Mouse (Mus musculus): ENCODE data around the gene Dclk1. TPM values are rescaled to one million over a fixed set of nuclear protein-coding genes. Genes with fewer than 3 reads are reported as not detected.
A peak's percentile ranks its signal among the peaks of the same experiment; 100 is the strongest.

Dclk1 gene
- total and polyA plus RNA-seq, 2 experiments from 2014 or later: 213 to 214 TPM

DNA sequence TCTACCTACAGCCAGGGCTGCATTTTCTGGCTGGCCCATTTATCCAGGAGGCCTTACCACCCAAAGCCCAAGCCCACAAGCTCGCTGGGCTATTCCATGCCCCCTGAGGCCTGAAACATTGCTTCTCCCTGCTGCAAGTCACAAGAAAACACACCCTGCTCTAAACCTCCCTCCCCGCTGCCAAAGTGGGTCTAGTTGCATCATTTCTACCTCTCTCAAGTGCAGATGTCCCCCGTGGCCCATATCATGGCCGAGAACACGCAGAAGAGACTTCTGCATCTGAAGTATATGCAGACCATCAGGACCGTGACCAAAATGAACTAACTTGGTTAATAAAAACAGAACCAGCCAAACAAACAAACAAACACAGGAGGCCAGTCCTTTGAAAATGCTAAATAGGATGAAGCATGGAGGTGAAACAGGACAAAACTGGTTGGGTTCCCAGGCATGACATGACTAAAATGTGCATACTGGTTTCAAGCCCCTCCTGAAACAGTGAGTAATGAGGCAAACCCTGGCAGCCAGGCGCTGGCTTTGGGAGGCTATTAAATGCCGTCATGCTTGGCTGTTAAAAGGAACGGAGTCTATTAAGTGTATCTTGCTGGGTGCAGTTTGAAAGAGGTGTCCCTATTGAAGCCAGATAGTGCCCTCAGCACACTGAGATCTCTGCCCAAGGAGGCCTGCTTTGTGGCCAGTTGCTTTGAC lies 282.5 kb downstream of the Dclk1 start:
- DNase-seq (ENCODE audit: low spot score): peak; percentile 59
- Histone ChIP-seq H3K4me1 (ENCODE audit: insufficient read depth, low read length) (peaks cover 31% of the 10 kb centered on the region), H3K4me3 (ENCODE audit: low read length) (no peak overlapping the region), H3K9ac (replicated peaks; ENCODE audit: low read length) (no peak overlapping the region; the same call in 1 of the 2 replicates), H3K9me3 (ENCODE audit: low read length) (no peaks in the 10 kb centered on the region), H3K4me2 (ENCODE audit: low read depth, low read length) (no peak overlapping the region), H3K27me3 (ENCODE audit: insufficient read depth, low read length) (no peaks in the 10 kb centered on the region), H3K36me3 (ENCODE audit: insufficient read depth, low read length) (no peaks in the 10 kb centered on the region), H3K27ac (peak overlapping the region; percentile 85)
- peak; percentile 45 for ATAC-seq
- WGBS: 40% methylated on average over 9 of the region's 9 CpGs
- TF ChIP-seq CTCF (IDR thresholded peaks at IDR 0.05; ENCODE audit: low read depth): no peak

DNA sequence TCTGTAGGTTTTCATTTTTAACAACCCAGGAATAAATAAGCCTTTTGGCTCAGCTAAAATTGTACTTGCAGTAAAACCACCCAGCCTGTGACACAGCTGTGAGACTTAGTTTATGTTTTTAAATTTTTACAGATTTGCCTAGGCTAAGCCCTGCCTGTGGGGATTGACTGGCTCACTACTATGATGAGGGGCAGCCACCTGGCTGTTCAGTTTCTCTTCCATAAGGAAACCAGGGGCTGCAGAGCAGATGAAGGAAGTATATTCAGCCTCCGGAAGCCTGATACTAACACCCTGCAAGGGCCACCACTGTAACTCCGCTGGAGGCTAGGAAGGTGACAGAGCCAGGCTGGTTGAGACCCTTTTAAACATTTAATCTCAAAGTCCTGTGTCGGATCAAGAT lies 284.3 kb downstream of the Dclk1 start:
- ATAC-seq (no peak), DNase-seq (ENCODE audit: low spot score) (no peak)
- TF ChIP-seq CTCF (IDR thresholded peaks at IDR 0.05; ENCODE audit: low read depth): no peak
- Histone ChIP-seq H3K27ac (peak overlapping the region; percentile 26; the same call in 1 of the 2 replicates), H3K4me1 (ENCODE audit: insufficient read depth, low read length) (peaks cover 31% of the 10 kb centered on the region), H3K36me3 (ENCODE audit: insufficient read depth, low read length) (no peaks in the 10 kb centered on the region), H3K4me2 (ENCODE audit: low read depth, low read length) (no peak overlapping the region), H3K4me3 (ENCODE audit: low read length) (no peak overlapping the region), H3K9ac (replicated peaks; ENCODE audit: low read length) (no peak overlapping the region), H3K9me3 (ENCODE audit: low read length) (no peaks in the 10 kb centered on the region), H3K27me3 (ENCODE audit: insufficient read depth, low read length) (no peaks in the 10 kb centered on the region)
- WGBS: 67% methylated on average over 3 of the region's 3 CpGs

DNA sequence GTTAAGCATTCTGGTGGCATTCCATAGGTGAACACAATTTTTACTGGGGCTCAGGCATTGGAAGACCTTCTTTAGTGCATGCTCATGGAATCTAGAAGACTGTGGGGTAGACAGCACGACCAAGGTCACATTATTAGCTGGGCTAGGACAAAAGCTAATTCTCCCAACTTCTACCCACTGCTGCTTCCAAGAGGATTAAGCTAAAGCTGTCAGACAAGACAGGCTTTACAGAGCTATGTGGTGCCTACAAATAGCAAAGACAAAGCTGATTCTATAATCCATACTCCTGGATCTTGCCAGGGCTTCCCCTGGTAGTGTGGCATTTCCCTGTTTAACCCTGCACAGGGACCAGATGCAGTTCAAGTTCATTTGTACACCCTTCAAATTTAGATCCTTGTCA lies 285.4 kb downstream of the Dclk1 start:
- H3K36me3 ChIP-seq (ENCODE audit: insufficient read depth, low read length): no peaks in the 10 kb centered on the region
- DNase-seq (ENCODE audit: low spot score): peak; percentile 21
- H3K4me3 ChIP-seq (ENCODE audit: low read length): no peak overlapping the region
- TF ChIP-seq CTCF (IDR thresholded peaks at IDR 0.05; ENCODE audit: low read depth): no peak
- H3K4me2 ChIP-seq (ENCODE audit: low read depth, low read length): no peak overlapping the region
- peaks cover 20% of the 10 kb centered on the region for H3K4me1 ChIP-seq (ENCODE audit: insufficient read depth, low read length)
- no peaks in the 10 kb centered on the region for H3K27me3 ChIP-seq (ENCODE audit: insufficient read depth, low read length)
- no peak for ATAC-seq
- H3K9me3 ChIP-seq (ENCODE audit: low read length): no peaks in the 10 kb centered on the region
- peak overlapping the region; percentile 41 for H3K27ac ChIP-seq
- no peak overlapping the region for H3K9ac ChIP-seq (replicated peaks; ENCODE audit: low read length)
- 38% methylated on average over 1 of the region's 1 CpGs for WGBS

DNA sequence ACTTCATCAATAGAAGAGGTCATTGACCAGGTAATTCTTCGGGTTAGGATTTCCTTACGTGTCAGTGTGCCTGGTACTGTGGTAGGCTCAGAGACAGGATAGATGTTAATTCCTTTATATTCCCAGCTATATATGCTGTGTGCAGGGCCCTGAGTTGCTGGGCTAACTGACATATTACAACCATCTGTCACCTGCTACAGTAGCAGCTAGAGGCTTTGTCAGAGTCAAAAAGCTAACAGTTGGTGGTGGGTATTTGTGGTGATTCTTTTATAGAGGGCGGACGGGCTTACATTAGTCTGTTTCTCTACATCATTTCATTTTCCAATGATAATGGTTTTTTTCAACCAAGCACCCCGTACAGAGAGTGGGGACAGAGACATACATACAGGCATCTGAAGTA lies 285.8 kb downstream of the Dclk1 start:
- peak overlapping the region; percentile 41 for H3K27ac ChIP-seq
- no peaks in the 10 kb centered on the region for H3K9me3 ChIP-seq (ENCODE audit: low read length)
- ATAC-seq (no peak), DNase-seq (ENCODE audit: low spot score) (peak; percentile 15)
- no peak for TF ChIP-seq CTCF (IDR thresholded peaks at IDR 0.05; ENCODE audit: low read depth)
- WGBS: 64% methylated on average over 5 of the region's 5 CpGs
- H3K9ac ChIP-seq (replicated peaks; ENCODE audit: low read length): no peak overlapping the region
- no peak overlapping the region for H3K4me3 ChIP-seq (ENCODE audit: low read length)
- no peaks in the 10 kb centered on the region for H3K27me3 ChIP-seq (ENCODE audit: insufficient read depth, low read length)
- no peaks in the 10 kb centered on the region for H3K36me3 ChIP-seq (ENCODE audit: insufficient read depth, low read length)
- peaks cover 18% of the 10 kb centered on the region for H3K4me1 ChIP-seq (ENCODE audit: insufficient read depth, low read length)
- H3K4me2 ChIP-seq (ENCODE audit: low read depth, low read length): no peak overlapping the region

DNA sequence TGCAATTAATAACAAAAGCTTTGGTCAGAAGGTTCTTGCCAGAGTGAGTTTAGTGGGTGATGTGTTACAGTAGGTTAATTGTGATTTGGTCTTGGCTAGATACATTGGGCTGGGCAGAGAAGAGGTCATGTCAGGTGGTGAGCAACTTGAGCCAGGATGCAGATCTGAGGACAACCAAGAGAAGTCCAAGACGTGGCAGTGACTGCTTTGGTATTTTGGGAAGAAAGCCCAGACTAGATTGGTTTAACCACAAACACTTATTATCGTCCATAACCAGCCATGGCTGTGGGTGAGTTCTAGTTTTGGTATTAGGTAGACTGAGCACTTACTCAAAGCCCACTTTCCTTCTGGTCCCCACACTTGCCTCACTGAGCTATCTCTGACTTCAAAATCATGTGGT lies 287.2 kb downstream of the Dclk1 start:
- no peaks in the 10 kb centered on the region; the same call in 1 of the 2 replicates for H3K36me3 ChIP-seq (ENCODE audit: insufficient read depth, low read length)
- no peak for TF ChIP-seq CTCF (IDR thresholded peaks at IDR 0.05; ENCODE audit: low read depth)
- H3K27me3 ChIP-seq (ENCODE audit: insufficient read depth, low read length): no peaks in the 10 kb centered on the region

DNA sequence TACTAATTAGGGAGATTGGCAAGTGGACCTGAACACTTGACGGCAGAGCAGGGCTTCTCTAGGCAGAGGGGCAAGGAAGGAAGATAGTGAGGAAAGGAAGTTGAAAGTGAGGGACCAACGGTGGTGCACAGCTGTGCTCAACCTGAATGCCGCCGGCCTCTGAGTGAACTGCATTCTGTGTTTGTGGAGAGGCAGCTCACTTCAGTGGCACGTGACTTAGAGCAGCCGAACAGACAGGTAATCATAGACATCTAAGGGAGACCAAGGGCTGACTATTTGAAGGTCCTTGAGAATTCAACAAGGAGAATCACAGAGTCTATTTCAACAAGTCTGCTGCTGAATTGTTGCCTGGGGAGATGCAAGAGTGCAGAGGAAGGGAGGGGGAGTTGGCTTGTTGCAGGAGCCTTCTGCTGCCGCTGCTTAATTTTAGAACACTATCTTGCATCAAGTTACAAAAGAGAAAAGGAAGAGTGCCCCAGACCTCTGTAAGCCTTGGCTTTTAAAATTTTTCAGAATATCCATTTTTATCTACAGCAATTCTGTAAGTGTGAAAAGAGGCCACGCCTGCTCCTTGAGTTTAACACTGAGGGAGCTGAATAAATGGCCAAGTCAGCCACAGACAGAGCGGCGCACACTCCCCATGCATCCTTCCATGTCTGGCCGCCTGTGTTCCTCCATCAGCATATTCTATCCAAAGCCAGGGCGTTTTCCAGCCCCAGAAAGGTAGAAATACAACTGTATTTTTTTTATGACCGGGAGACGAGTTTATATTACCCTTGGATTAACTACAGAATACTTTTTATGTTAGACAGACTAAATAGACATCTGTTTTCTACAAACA lies 289.3 kb downstream of the Dclk1 start:
- Histone ChIP-seq H3K4me1 (ENCODE audit: insufficient read depth, low read length) (peaks cover 5% of the 10 kb centered on the region; the same call in 1 of the 2 replicates), H3K4me2 (ENCODE audit: low read depth, low read length) (no peak overlapping the region), H3K36me3 (ENCODE audit: insufficient read depth, low read length) (no peaks in the 10 kb centered on the region; the same call in 1 of the 2 replicates), H3K27ac (peak overlapping the region; percentile 23; the same call in 1 of the 2 replicates), H3K9ac (replicated peaks; ENCODE audit: low read length) (no peak overlapping the region), H3K4me3 (ENCODE audit: low read length) (no peak overlapping the region), H3K27me3 (ENCODE audit: insufficient read depth, low read length) (no peaks in the 10 kb centered on the region), H3K9me3 (ENCODE audit: low read length) (no peaks in the 10 kb centered on the region)
- DNase-seq (ENCODE audit: low spot score) (peak; percentile 18), ATAC-seq (peak; percentile 36; the same call in 1 of the 2 replicates)
- no peak for TF ChIP-seq CTCF (IDR thresholded peaks at IDR 0.05; ENCODE audit: low read depth)
- WGBS: 69% methylated on average over 14 of the region's 14 CpGs

More for the DNA sequence above, 287.2 kb downstream of the Dclk1 start:
- Histone ChIP-seq H3K4me3 (ENCODE audit: low read length) (no peak overlapping the region), H3K4me2 (ENCODE audit: low read depth, low read length) (no peak overlapping the region), H3K9ac (replicated peaks; ENCODE audit: low read length) (no peak overlapping the region), H3K4me1 (ENCODE audit: insufficient read depth, low read length) (peaks cover 8% of the 10 kb centered on the region), H3K9me3 (ENCODE audit: low read length) (no peaks in the 10 kb centered on the region), H3K27ac (no peak overlapping the region)
- DNase-seq (ENCODE audit: low spot score): no peak
- no peak for ATAC-seq
- WGBS: 80% methylated on average over 2 of the region's 2 CpGs

Data from hindbrain, postnatal 0 days (tissue).